Mouse (Mus musculus): ENCODE measurements around the gene Thsd7a. TPM values are rescaled to one million over a fixed set of nuclear protein-coding genes. Genes with fewer than 3 reads are reported as not detected.

The Thsd7a gene
- polyA plus RNA-seq, 1 experiment from 2014 or later, result 3.4 TPM

- Histone ChIP-seq H3K4me1 (replicated peaks) (no peaks in the 10 kb centered on the region), H3K9me3 (replicated peaks) (no peaks in the 10 kb centered on the region), H3K9ac (no peak overlapping the region), H3K4me2 (no peak overlapping the region), H3K27me3 (replicated peaks) (no peaks in the 10 kb centered on the region), H3K27ac (ENCODE audit: poor library complexity, severe bottlenecking) (no peak overlapping the region), H3K4me3 (no peak overlapping the region), H3K36me3 (no peaks in the 10 kb centered on the region)
- 55% methylated on average over 7 of the region's 7 CpGs for WGBS
- ATAC-seq (ENCODE audit: insufficient number of reproducible peaks, low FRiP score), result no peak
These were observed 433.9 kb downstream of the Thsd7a start for GRCm38 (mm10) chr6:12315070-12315909.

GRCm38 (mm10) chr6:12307502-12307901, 441.7 kb downstream of the Thsd7a start:
- Histone ChIP-seq H3K27ac (ENCODE audit: poor library complexity, severe bottlenecking) (no peak overlapping the region), H3K9ac (no peak overlapping the region), H3K4me3 (no peak overlapping the region), H3K4me1 (replicated peaks) (no peaks in the 10 kb centered on the region), H3K9me3 (replicated peaks) (peaks cover 7% of the 10 kb centered on the region), H3K27me3 (replicated peaks) (no peaks in the 10 kb centered on the region), H3K4me2 (no peak overlapping the region), H3K36me3 (no peaks in the 10 kb centered on the region)
- no peak for ATAC-seq (ENCODE audit: insufficient number of reproducible peaks, low FRiP score)
- 84% methylated on average over 2 of the region's 2 CpGs for WGBS

- ATAC-seq (ENCODE audit: insufficient number of reproducible peaks, low FRiP score), result no peak
- WGBS, result 79% methylated on average over 15 of the region's 15 CpGs
- H3K4me2 ChIP-seq, result no peak overlapping the region
- H3K36me3 ChIP-seq, result no peaks in the 10 kb centered on the region
- H3K27ac ChIP-seq (ENCODE audit: poor library complexity, severe bottlenecking), result no peak overlapping the region
- no peak overlapping the region for H3K4me3 ChIP-seq
- no peaks in the 10 kb centered on the region for H3K4me1 ChIP-seq (replicated peaks)
- no peaks in the 10 kb centered on the region for H3K27me3 ChIP-seq (replicated peaks)
- no peak overlapping the region for H3K9ac ChIP-seq
- no peaks in the 10 kb centered on the region for H3K9me3 ChIP-seq (replicated peaks)
These were observed 486.4 kb downstream of the Thsd7a start for GRCm38 (mm10) chr6:12262641-12263400.
